Mouse (Mus musculus): ENCODE results near the gene Zbtb22. TPM values are rescaled to one million over a fixed set of nuclear protein-coding genes. Genes with fewer than 3 reads are reported as not detected.

Zbtb22 gene
- total RNA-seq, 2 experiments from 2014 or later: 34.3 to 34.4 TPM

DNA sequence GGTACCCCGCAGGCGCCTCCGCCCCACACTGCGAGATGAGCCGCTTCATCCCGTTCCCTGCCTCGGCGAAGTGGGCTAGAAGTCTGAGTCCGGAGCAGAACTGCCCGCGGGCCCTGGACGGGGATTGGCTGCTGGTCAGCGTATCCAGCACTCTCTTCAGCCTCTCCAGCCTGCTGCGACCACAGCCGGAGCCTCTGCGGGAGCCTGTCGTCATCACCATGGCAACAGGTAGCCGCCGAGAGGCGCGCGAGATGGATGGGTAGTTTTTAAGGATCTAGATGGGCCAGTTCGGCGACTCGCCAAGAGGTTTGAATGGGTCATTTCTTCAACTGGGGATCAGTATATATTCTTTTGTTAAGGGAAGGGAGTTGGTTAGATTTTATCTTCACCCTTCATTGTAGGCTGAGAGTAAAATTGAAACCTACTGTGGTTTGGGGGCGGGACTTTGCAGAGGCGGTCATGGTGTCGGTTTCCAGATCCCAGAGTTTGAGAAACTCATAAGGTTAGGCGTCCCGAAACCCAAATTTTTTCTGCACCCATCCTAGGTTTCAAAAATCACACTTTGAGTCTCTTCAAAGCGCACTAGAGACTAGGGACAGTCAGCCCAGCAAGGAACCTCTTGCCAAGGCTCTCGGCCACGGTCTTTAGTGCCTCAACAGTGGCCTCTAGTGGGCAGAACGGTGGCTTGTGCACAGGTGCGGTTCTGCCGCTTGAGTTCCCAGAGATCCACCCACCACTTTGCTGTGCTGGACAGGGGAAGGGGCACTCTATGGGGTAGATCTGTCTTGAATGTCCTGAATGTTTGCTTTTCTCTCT, 4.8 kb downstream of the Zbtb22 start:
- DNase-seq (ENCODE audit: low spot score in 2 of 2): peak in 1 of 2 experiments; percentile 88

DNA sequence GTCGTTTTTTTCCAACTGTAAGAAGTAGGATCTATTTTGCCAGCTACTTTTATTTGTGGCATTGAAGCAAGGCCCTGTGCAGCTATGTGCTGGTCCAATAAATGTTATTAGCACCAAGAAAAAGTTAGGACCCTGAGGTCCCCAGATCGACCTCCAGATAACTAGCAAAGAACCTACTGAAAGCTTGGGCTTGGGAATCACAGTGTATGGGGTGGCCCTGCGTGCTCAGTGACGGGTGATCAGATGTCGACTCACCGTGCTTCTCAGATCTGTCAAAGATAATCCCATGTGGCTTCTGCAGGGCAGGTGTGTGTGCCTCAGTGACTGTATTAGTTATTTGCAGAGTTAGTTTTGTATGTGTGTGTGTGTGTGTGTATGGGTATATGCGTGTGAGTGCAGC, 5.7 kb downstream of the Zbtb22 start:
- DNase-seq (ENCODE audit: low spot score in 2 of 2): no peak

DNA sequence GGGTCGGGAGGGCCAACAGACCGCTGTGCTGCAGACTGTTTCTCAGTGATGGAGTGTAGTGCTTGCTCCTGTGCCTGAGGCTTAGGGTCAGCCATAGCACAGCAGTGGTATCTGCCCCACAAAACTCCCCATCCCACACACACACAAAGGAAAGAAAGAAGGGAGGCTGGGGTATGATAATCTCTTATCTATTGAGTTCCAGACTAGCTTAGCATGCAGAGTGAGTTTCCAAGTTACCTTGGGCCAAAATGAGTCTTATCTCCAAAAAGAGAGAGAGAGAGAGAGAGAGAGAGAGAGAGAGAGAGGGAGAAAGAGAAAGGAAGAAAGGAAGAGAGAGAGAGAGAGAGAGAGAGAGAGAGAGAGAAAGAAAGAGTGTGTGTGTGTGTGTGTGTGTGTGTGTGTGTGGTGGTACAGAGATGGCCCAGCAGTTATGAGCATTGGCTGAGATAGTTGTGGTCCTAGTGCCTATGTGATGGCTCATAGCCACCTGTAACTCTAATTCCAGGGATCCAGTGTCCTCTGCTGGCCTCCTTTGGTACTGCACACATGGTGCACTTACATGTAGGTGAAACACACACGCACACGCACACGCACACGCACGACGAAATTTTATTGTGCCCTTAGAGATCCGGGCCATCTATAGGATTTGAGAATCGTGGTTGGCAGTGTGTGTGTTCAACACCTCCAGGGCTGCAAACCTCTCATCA, 9.0 kb downstream of the Zbtb22 start:
- no peak for DNase-seq (ENCODE audit: low spot score in 2 of 2)

DNA sequence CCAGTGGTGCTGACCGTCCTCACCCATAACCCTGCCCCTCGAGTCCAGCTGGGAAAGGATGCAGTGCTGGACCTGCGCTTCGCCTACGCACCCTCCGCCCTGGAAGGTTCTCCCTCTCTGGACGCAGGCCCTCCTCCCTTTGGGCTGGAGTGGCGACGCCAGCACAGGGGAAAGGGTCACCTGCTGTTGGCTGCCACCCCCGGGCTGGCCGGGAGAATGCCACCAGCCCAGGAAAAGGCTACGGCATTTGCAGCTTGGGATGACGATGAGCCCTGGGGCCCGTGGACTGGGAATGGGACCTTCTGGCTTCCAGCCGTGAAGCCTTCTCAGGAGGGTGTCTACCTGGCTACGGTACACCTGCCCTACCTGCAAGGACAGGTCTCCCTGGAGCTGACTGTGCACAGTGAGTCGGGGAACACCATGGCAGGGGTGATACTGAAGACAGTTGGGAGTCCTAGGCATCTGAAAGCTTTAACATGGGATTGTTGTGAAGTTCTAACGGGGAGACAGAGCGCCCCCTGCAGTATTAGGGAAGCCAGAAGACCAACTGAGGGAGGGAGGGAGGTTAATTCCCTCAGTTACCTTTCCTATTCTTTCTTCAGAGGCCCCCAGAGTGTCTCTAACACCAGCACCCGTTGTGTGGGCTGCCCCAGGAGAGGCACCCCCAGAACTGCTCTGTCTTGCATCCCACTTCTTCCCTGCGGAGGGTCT, 9.9 kb downstream of the Zbtb22 start:
- DNase-seq (ENCODE audit: low spot score in 2 of 2): no peak

DNA sequence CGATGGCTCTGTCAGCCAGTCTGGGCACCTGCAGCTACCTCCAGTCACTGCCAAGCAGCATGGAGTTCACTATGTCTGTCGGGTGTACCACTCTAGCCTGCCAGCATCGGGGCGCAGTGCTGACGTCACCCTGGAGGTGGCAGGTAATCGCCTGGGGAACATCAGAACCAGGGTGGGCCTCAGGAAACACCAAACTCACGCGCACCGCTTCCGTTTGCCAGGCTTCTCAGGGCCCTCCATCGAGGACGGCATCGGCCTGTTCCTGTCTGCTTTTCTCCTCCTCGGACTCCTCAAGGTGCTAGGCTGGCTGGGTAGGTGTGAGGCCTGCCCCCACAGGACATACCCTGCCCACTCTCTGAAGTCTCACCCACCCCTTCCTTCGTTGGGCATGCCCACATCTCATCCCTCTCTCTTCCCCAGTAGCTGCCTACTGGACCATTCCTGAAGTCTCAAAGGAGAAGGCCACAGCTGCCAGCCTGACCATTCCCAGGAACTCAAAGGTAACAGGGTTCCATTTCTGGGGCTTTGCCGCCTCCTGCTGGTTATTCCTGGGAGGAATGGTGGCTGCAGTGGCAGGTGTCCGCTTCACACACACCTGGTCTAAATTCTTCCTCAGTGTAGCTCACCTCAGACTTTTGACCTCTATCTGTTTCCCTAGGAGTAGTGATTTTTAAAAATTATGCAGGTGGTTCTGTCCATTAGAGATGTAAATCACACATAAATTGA, 10.7 kb downstream of the Zbtb22 start:
- no peak for DNase-seq (ENCODE audit: low spot score in 2 of 2)

DNA sequence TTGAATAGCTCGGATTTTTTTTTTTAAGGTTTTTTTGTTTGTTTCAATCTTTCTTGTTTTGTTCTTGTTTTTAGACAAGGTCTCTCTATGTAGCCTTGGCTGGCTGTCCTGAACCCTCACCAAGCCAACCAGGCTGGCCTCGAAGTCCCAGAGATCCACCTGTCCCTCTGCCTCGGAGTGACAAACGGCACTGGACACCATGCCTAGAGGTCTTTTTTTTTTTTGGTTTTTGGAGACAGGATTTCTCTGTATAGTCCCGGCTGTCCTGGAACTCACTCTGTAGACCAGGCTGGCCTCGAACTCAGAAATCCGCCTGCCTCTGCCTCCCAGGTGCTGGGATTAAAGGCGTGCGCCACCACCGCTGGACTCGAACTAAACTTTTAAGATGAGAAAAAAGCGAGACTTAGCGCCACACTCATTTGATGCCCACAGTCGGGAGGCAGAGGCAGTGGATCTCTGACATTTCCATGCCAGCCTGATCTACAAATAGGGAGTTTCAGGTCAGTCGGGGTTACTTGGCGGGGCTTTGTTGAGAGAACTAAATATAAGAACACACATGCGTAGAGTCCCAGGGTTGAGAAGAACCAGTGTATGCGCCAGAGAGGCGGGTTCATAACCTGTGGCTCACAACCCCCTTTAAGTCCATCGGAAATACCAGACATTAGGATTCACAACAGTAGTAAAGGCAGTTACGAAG, 12.7 kb downstream of the Zbtb22 start:
- no peak for DNase-seq (ENCODE audit: low spot score in 2 of 2)

DNA sequence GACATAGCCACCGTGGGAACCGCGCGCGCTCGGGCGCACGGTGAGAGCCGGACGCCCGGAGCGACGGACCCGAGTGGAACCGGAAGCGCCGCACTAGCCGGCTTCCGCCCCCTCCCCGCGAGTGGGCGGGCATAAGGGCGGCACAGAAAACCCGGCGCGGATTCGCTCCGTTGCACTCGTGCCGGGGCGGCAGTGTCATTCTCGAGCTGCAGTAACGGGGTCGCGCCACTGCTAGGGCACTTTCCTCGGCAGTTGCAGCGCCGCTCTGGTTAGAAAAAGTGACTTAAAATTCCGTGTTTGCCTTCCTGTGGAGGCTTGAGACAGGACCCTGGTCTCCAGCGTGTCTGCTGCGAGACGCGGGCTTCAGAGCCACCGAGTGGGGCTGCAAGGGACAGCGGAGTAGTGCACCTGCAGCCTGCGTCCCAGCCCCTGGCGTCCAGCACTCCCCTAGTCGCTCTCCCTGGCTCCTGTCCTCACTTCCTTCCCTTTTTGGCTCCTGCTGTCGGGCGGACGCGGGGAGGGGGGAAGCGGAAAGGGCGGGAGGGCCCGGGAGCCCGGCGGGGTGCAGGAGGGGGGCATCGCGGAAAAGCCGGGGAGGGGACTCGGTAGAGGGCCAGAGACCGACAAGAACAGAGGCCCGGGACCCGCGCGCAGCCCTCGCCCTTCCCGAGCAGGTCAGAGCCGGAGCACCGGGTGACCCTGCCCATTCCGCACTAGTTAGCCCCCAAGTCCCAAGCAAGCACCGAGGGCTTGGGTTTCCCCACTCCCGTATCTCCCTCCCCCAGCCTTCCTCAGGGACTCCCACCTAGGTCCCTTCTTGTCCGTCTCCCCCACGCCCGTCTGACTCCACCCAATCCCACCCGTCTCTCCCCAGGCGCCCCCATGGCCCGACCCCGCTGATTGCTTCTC, 13.9 kb downstream of the Zbtb22 start, which contains the start of gene Rgl2:
TSS of gene Rgl2 (plus strand) at position 173 of the 909 bp plus-strand sequence.
- DNase-seq (ENCODE audit: low spot score in 2 of 2): peak; percentile 91 to 94

DNA sequence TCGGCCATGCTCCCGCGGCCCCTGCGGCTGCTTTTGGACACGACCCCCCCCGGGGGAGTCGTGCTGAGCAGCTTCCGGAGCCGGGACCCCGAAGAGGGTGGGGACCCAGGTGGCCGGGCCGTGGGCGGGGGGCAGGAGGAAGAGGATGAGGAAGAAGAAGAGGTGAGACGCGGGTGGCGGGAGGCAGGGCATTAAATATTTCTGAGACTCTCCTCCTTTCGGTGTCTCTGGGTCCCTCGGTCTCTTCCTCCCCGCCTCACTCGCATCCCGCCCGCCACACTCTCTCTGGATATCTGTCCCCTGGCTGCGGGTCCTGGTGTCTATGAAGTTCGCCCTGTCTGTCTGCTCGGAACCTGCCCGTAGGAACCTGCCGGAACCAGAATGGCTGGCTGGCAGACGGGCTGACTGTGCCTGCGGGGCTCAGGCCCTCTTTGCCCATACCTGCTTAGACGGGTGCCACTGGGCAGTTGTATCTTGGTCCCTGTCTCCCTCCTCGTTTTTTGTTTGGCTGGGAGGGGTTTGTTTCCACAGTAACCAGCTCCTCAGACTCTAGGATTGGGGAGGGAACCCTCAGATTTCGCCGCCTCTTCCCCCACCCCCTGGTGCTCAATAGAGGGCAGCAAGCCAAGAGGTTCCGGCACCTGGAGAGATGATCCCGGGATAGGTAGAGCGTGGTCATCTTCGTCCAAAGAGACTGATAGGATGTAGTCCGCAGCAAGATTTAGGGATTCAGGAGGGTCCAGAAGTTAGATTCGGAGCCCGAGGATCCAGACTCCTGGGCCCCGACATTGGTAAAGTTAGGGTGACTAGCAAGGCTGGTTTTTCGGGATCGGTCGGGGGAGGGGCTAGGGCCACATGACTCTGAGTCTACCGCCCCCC, 14.8 kb downstream of the Zbtb22 start:
- peak in 1 of 2 experiments; percentile 83 for DNase-seq (ENCODE audit: low spot score in 2 of 2)

DNA sequence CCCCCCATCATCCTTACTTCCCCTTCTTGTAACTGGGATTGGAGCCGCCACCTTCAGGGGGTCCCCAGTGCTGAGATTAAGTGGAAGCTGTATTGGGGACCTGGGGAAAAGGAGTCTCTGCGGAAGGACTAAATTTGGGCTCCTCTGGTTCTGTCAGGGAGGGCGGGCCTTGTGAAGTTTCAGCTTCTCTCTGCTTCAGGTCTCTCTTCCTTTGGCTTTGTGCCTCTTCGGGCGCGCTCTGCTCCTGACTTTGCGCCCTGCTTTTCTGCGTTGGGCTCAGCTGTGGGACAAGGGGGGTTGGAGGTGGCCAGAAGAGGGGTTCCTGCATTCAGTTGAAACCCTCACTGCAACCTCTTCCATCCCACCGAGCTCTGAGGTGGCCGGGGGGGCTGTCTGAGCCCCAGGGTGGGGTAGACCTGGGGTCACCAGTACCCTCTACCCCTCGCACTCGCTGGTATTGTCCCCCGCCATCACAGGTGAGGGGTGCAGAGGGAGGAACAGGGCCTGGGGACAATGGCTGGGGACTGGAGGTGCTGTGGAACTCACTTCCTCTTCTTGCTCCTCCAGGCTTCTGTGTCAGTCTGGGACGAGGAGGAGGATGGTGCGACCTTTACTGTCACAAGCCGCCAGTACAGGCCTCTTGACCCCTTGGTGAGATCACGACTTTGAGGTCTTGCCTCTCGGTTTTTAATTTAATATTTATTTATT, 15.6 kb downstream of the Zbtb22 start:
- DNase-seq (ENCODE audit: low spot score in 2 of 2): no peak

DNA sequence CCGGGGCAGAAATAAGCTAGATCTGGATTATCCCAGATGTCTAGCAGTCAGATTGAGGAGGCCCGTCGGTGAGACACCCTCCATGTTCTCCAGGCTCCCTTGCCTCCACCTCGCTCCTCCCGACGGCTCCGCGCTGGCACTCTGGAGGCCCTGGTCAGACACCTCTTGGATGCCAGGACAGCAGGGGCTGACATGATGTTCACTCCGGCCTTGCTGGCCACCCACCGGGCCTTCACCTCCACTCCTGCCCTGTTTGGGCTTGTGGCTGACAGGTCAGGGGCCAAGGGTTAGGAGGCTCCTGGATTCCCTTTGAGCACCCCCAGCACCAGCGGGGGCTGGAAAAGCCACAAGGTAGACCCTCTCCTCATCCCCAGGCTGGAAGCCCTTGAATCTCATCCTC, 16.2 kb downstream of the Zbtb22 start:
- no peak for DNase-seq (ENCODE audit: low spot score in 2 of 2)

DNA sequence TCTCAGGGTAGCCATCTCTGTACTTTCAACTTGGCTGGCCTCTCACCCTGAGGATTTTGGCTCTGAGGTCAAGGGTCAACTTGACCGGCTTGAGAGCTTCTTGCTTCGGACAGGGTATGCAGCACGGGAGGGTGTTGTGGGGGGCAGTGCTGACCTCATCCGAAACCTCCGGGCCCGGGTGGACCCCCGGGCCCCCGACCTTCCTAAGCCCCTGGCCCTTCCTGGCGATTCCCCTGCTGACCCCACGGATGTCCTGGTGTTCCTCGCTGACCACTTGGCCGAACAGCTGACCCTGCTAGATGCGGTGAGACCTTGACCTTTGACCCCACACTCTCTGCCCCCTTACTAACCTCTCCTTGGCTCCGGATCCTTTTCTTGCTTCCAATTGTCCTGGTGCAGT, 16.7 kb downstream of the Zbtb22 start:
- no peak for DNase-seq (ENCODE audit: low spot score in 2 of 2)

DNA sequence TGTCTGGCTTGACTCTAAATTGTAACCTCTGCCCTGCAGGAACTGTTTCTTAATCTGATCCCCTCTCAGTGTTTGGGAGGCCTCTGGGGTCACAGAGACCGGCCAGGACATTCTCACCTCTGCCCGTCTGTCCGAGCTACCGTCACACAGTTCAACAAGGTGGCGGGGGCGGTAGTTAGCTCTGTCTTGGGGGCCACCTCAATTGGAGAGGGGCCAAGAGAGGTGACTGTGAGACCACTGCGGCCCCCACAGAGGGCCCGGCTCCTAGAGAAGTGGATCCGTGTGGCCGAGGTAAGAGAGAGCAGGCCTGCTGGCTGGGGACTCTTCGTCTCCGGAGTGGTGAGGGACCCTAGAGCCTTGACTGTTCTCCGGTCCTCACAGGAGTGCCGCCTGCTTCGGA, 17.3 kb downstream of the Zbtb22 start:
- no peak for DNase-seq (ENCODE audit: low spot score in 2 of 2)

DNA sequence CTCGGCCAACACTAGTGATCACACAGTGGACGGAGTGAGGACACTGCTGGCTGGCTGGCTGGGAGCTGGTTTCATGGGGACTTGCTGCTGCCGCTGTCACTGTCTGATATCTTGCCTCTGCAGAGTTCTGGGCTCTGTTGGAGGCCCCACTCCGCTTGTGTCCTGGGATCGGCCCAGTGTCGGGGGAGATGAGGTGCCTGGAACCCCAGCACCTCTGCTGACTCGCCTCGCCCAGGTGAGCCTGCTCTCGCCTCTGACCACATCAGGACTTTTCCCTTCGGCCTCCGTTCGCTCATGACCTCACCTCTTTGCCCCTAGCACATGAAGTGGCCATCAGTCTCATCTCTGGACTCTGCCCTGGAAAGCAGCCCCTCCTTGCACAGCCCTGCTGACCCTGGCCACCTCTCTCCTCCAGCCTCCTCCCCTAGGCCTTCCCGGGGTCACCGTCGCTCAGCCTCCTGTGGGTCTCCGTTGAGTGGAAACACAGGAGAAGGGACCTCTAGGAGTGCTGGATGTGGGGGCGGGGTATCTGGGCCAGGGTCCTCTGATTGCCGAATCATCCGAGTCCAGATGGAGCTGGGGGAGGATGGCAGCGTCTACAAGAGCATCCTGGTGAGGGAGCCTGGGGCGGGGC, 19.8 kb downstream of the Zbtb22 start:
- no peak for DNase-seq (ENCODE audit: low spot score in 2 of 2)

DNA sequence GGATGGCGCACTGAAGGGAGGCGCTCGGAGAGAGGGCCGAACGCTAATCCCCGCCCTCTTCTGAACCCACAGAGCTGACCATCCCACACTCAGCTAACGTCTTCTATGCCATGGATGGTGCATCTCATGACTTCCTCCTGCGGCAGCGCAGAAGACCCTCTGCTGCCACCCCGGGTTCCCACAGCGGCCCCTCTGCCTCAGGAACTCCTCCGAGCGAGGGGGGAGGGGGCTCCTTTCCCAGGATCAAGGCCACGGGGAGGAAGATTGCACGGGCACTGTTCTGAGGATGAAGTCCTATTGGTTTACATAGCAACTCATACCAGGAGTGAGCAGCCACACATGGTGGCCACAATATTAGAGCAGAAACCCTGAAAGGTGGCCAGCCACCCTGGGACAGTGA, 21.3 kb downstream of the Zbtb22 start:
- DNase-seq (ENCODE audit: low spot score in 2 of 2): no peak

DNA sequence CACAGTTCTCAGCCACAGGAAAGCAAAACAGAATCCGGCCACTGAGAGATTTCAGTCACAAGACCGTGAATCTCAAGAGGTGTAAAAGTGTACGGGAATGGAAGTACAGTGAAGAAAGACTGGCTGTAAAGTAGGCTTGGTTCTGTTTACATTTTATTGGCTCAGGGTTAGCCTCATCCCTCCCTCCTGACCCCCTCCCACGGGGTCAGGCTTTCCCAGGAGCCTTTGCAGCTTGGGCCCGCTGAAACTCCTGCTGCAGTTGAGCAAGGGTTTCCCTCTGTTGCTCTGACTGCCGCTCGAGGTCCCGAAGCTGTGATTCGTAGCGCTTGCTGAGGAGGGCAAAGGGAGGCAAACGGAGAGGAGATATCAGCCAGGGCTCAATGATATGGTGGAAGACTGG, 23.1 kb downstream of the Zbtb22 start:
- no peak for DNase-seq (ENCODE audit: low spot score in 2 of 2)

DNA sequence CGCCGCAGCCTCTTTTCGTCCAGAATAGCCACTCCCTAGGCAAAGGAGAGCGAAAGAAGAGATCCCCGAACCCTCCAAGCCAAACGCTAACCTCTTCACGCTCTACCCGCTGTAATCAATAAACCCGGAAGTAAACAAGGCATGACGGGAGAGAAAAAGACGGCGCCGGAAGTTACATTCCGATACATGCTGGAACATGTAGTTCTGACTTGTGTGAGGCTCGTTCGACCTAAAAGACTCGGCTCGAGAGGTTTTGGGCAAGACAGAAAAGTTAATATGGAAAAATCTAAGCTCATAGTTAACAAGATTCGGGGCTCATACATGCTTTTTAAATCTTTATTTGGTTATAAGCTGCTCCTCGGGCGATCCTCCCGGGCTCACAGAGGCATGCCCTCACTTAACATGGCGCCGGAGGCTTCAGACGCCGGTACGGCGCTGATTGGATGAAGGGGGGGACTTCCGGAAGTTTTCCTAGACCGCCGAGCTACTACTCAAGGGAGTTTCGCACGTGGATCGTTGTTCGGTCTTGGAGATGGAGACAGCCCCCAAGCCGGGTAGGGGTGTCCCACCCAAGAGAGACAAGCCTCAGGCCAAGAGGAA, 24.6 kb downstream of the Zbtb22 start, which contains the start of the genes Pfdn6 and Wdr46:
TSS of gene Pfdn6 (minus strand) at position 138 of the 600 bp plus-strand sequence.
TSS of gene Wdr46 (plus strand) at position 455 of the 600 bp plus-strand sequence.
- DNase-seq (ENCODE audit: low spot score in 2 of 2): peak; percentile 84 to 95

DNA sequence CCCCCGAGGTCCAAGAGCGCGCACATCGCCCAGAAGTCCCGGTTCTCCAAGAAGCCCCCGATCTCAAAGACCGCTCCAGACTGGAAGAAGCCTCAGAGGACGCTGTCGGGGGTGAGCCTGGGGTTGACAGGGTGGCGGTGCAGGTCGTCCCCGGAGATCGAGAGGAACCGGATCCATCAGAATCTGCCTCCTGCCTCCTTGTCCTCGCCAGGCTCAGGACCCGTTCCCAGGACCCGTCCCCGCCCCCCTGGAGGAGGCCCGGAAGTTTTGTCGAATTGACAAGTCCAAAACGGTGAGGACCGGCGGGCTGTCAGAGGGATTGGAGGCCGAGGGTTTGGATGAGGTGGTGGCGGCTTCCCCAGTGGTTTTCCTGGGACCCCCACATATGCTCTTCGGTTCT, 25.3 kb downstream of the Zbtb22 start:
- DNase-seq (ENCODE audit: low spot score in 2 of 2): no peak
